8 mouse cellular contexts compared by ENCODE assay signal in genomic region chr10:79793738-79794490, GRCm38 (mm10). TPM values are rescaled to one million over a fixed set of nuclear protein-coding genes. Genes with fewer than 3 reads are reported as not detected.
A peak's percentile ranks its signal among the peaks of the same experiment; 100 is the strongest.
DNase-seq lines count a peak whose midpoint lies in the region; ATAC-seq and TF ChIP-seq lines count a peak whose summit lies in the region.

No protein-coding gene starts in this region.

- peak; percentile 49 for DNase-seq in adrenal gland, postnatal 25 days
- DNase-seq in adrenal gland, adult 2 months, result no peak
- peak; percentile 47 for DNase-seq in urinary bladder, adult 2 months (ENCODE audit: low spot score)
- DNase-seq in urinary bladder, postnatal 4 days (ENCODE audit: low spot score in 2 of 2), result no peak
- DNase-seq in left cerebral cortex, postnatal 25 days (ENCODE audit: low spot score in 2 of 2), result peak; percentile 59 to 87
- DNase-seq in midbrain, postnatal 0 days (ENCODE audit: low spot score), result peak; percentile 54
- no peak for DNase-seq in spleen, postnatal 36 days (ENCODE audit: low spot score in 2 of 2)

- TF ChIP-seq CTCF in midbrain, postnatal 0 days (IDR thresholded peaks at IDR 0.05), result no peak; the same call in 1 of the 2 replicates

- H3K4me2 ChIP-seq in heart, embryonic 15.5 days, result peak overlapping the region; percentile 98
- peak overlapping the region; percentile 80 for H3K4me2 ChIP-seq in midbrain, postnatal 0 days (ENCODE audit: low read depth, low read length, poor library complexity, severe bottlenecking)

- peaks cover 28% of the 10 kb centered on the region for H3K4me1 ChIP-seq in heart, embryonic 15.5 days (replicated peaks)
- peaks cover 14% of the 10 kb centered on the region; the same call in 1 of the 2 replicates for H3K4me1 ChIP-seq in midbrain, postnatal 0 days (ENCODE audit: insufficient read depth, low read length)

- H3K9me3 ChIP-seq in heart, embryonic 15.5 days (replicated peaks), result no peaks in the 10 kb centered on the region
- no peaks in the 10 kb centered on the region for H3K9me3 ChIP-seq in midbrain, postnatal 0 days (ENCODE audit: low read length)

- H3K36me3 ChIP-seq in heart, embryonic 15.5 days, result no peaks in the 10 kb centered on the region
- no peaks in the 10 kb centered on the region for H3K36me3 ChIP-seq in midbrain, postnatal 0 days (ENCODE audit: insufficient read depth, low read length)

- intact Hi-C loops in left cerebral cortex, postnatal 25 days (cut with DNase I), result loop anchor here (1.0 kb wide), 1 partner anchor 18 kb away; no protein-coding TSS in a partner anchor

- no peak; the same call in 1 of the 2 replicates for ATAC-seq in heart, embryonic 15.5 days (replicated peaks; ENCODE audit: insufficient number of reproducible peaks, insufficient read depth, low FRiP score, low read depth)
- peak; percentile 47 for ATAC-seq in midbrain, postnatal 0 days (ENCODE audit: low FRiP score)

- 6% methylated on average over 38 of the region's 38 CpGs for WGBS in heart, embryonic 15.5 days
- under 1% methylated on average over 32 of the region's 38 CpGs for WGBS in midbrain, postnatal 0 days

- 0 out of 2 replicates have a peak, but pooled peaks cover 5% of the 10 kb centered on the region for H3K27me3 ChIP-seq in heart, embryonic 15.5 days
- no peaks in the 10 kb centered on the region for H3K27me3 ChIP-seq in midbrain, postnatal 0 days (ENCODE audit: insufficient read depth, low read length)

- peak overlapping the region; percentile 83 for H3K27ac ChIP-seq in heart, embryonic 15.5 days
- H3K27ac ChIP-seq in midbrain, postnatal 0 days (ENCODE audit: low read depth, low read length), result peak overlapping the region; percentile 87

- peak overlapping the region; percentile 97 for H3K4me3 ChIP-seq in heart, embryonic 15.5 days
- H3K4me3 ChIP-seq in midbrain, postnatal 0 days (ENCODE audit: low read depth, low read length), result peak overlapping the region; percentile 96

- H3K9ac ChIP-seq in heart, embryonic 15.5 days, result peak overlapping the region; percentile 95
- H3K9ac ChIP-seq in midbrain, postnatal 0 days (replicated peaks; ENCODE audit: low read length, poor library complexity, severe bottlenecking), result peak overlapping the region; percentile 98

RNA-seq across cellular contexts. Expression of gene Palm, which starts 0.5 kb away (rescaled TPM):
- total RNA-seq in adrenal gland, postnatal 25 days (2021), result 57.1 and 99.3 TPM in 2 replicates
- 100 to 1,000 TPM in 1 of 2 experiments, 10 to 100 TPM in 1; 68.1 to 105 TPM for total RNA-seq in adrenal gland, adult 2 months (2021)
- polyA plus RNA-seq in adrenal gland, adult 2 months (2012; rRNA removed), result 138 and 146 TPM in 2 replicates
- 52.6 and 77.5 TPM in 2 replicates for polyA plus RNA-seq in urinary bladder, adult 2 months (2012; rRNA removed)
- polyA plus RNA-seq in heart, embryonic 15.5 days (2015; fragmentation: Nextera tagmentation; extraction: Ambion mirVana), result 57.8 and 73.1 TPM in 2 replicates
- total RNA-seq in left cerebral cortex, postnatal 25 days (2021), result 100 to 1,000 TPM; 318 to 348 TPM
- 161 and 165 TPM in 2 replicates for total RNA-seq in midbrain, postnatal 0 days (2014; rRNA removed)
- 302 and 308 TPM in 2 replicates for polyA plus RNA-seq in midbrain, postnatal 0 days (2015; fragmentation: Nextera tagmentation; extraction: Ambion mirVana)

RNA-seq across cellular contexts. Expression of gene Prss57, which starts 3.2 kb away (rescaled TPM):
- not detected in 2 replicates for total RNA-seq in adrenal gland, postnatal 25 days (2021)
- total RNA-seq in adrenal gland, adult 2 months (2021), result under 1 TPM in 1 of 2 experiments, not detected in 1; 0.21 TPM
- polyA plus RNA-seq in adrenal gland, adult 2 months (2012; rRNA removed), result 0.28 TPM in 1 of 2 replicates, not detected in the other
- 0.47 and 0.49 TPM in 2 replicates for polyA plus RNA-seq in urinary bladder, adult 2 months (2012; rRNA removed)
- polyA plus RNA-seq in heart, embryonic 15.5 days (2015; fragmentation: Nextera tagmentation; extraction: Ambion mirVana), result 0.49 and 5.1 TPM in 2 replicates
- 1 to 10 TPM in 1 of 2 experiments, under 1 TPM in 1; 0.62 to 1.1 TPM for total RNA-seq in left cerebral cortex, postnatal 25 days (2021)
- total RNA-seq in midbrain, postnatal 0 days (2014; rRNA removed), result 1.1 TPM in 1 of 2 replicates, not detected in the other
- polyA plus RNA-seq in midbrain, postnatal 0 days (2015; fragmentation: Nextera tagmentation; extraction: Ambion mirVana), result 0.09 and 0.25 TPM in 2 replicates

RNA-seq across cellular contexts. Expression of gene Fstl3, which starts 16.8 kb away (rescaled TPM):
- total RNA-seq in adrenal gland, postnatal 25 days (2021), result 8.5 and 10.6 TPM in 2 replicates
- 10 to 100 TPM in 1 of 2 experiments, 1 to 10 TPM in 1; 10.0 to 37.2 TPM for total RNA-seq in adrenal gland, adult 2 months (2021)
- polyA plus RNA-seq in adrenal gland, adult 2 months (2012; rRNA removed), result 47.0 and 74.7 TPM in 2 replicates
- 41.4 and 44.3 TPM in 2 replicates for polyA plus RNA-seq in urinary bladder, adult 2 months (2012; rRNA removed)
- 29.0 and 30.9 TPM in 2 replicates for polyA plus RNA-seq in heart, embryonic 15.5 days (2015; fragmentation: Nextera tagmentation; extraction: Ambion mirVana)
- total RNA-seq in left cerebral cortex, postnatal 25 days (2021), result 1 to 10 TPM; 2.2 to 2.4 TPM
- total RNA-seq in midbrain, postnatal 0 days (2014; rRNA removed), result 3.3 and 3.4 TPM in 2 replicates
- polyA plus RNA-seq in midbrain, postnatal 0 days (2015; fragmentation: Nextera tagmentation; extraction: Ambion mirVana), result 3.0 and 3.9 TPM in 2 replicates

RNA-seq across cellular contexts. Expression of gene Misp, which starts 26.9 kb away (rescaled TPM):
- total RNA-seq in adrenal gland, postnatal 25 days (2021), result 0.64 and 1.00 TPM in 2 replicates
- total RNA-seq in adrenal gland, adult 2 months (2021), result under 1 TPM; 0.31 to 0.32 TPM
- 0.03 and 0.10 TPM in 2 replicates for polyA plus RNA-seq in adrenal gland, adult 2 months (2012; rRNA removed)
- polyA plus RNA-seq in urinary bladder, adult 2 months (2012; rRNA removed), result 0.66 and 0.92 TPM in 2 replicates
- 0.81 and 1.3 TPM in 2 replicates for polyA plus RNA-seq in heart, embryonic 15.5 days (2015; fragmentation: Nextera tagmentation; extraction: Ambion mirVana)
- 1 to 10 TPM in 1 of 2 experiments, under 1 TPM in 1; 0.62 to 1.7 TPM for total RNA-seq in left cerebral cortex, postnatal 25 days (2021)
- 0.24 TPM in 1 of 2 replicates, not detected in the other for total RNA-seq in midbrain, postnatal 0 days (2014; rRNA removed)
- 0.18 and 0.27 TPM in 2 replicates for polyA plus RNA-seq in midbrain, postnatal 0 days (2015; fragmentation: Nextera tagmentation; extraction: Ambion mirVana)

RNA-seq across cellular contexts. Expression of gene Rnf126, which starts 27.2 kb away (rescaled TPM):
- 59.5 and 63.8 TPM in 2 replicates for total RNA-seq in adrenal gland, postnatal 25 days (2021)
- total RNA-seq in adrenal gland, adult 2 months (2021), result 10 to 100 TPM; 51.6 to 51.8 TPM
- polyA plus RNA-seq in adrenal gland, adult 2 months (2012; rRNA removed), result 222 and 226 TPM in 2 replicates
- 54.5 and 59.4 TPM in 2 replicates for polyA plus RNA-seq in urinary bladder, adult 2 months (2012; rRNA removed)
- polyA plus RNA-seq in heart, embryonic 15.5 days (2015; fragmentation: Nextera tagmentation; extraction: Ambion mirVana), result 54.0 and 65.5 TPM in 2 replicates
- total RNA-seq in left cerebral cortex, postnatal 25 days (2021), result 10 to 100 TPM; 90.9 to 96.0 TPM
- total RNA-seq in midbrain, postnatal 0 days (2014; rRNA removed), result 79.6 and 107 TPM in 2 replicates
- polyA plus RNA-seq in midbrain, postnatal 0 days (2015; fragmentation: Nextera tagmentation; extraction: Ambion mirVana), result 121 and 134 TPM in 2 replicates

Comparison
In these comparisons a context has a peak if more than half of its experiments do, and no peak if none do; other contexts are left out.
1. DNase-seq: peak in adrenal gland, postnatal 25 days (single experiment), urinary bladder, adult 2 months (single experiment), left cerebral cortex, postnatal 25 days (2 of 2) and midbrain, postnatal 0 days (single experiment); none in adrenal gland, adult 2 months (single experiment), urinary bladder, postnatal 4 days (0 of 2) and spleen, postnatal 36 days (0 of 2).